Mouse (Mus musculus) ES-E14 (cell line): ENCODE measurements around the gene Palmd. TPM values are rescaled to one million over a fixed set of nuclear protein-coding genes. Genes with fewer than 3 reads are reported as not detected.

Experiments
- DNase-seq: peaks from one replicate; pipeline ENCODE4 v3.0.0-alpha.2; 2013; ENCODE audit warnings: low read depth, low spot score
- H3K27ac ChIP-seq: 2 replicates; pipeline ENCODE4 v1.5.1; 2012; ENCODE audit warnings: low read depth, mild to moderate bottlenecking, low read length, moderate library complexity, mixed read lengths; ENCODE audit not compliant: poor library complexity, insufficient read depth, severe bottlenecking
- H3K36me3 ChIP-seq: 2 replicates; pipeline ENCODE4 v1.6.1; 2012; ENCODE audit warnings: mild to moderate bottlenecking, low read length, moderate library complexity, mixed read lengths; ENCODE audit not compliant: control insufficient read depth, poor library complexity, insufficient read depth, severe bottlenecking
- H3K4me1 ChIP-seq, 2 experiments: fragments of 150-350 bp in 1 of 2; sonication (generic) in 1 of 2; 2 replicates each; pipeline ENCODE4 v1.6.1; 2012; ENCODE audit warnings: low read length in 2 of 2, mild to moderate bottlenecking in 1 of 2, mixed read lengths in 1 of 2; ENCODE audit not compliant: control insufficient read depth in 2 of 2, insufficient read depth in 2 of 2, poor library complexity in 1 of 2
- H3K4me3 ChIP-seq, 2 experiments: fragments of 150-350 bp in 1 of 2; sonication (generic) in 1 of 2; 2 replicates each; pipeline ENCODE4 v1.5.1; 2012; ENCODE audit warnings: low read length in 2 of 2, low read depth in 1 of 2, mild to moderate bottlenecking in 1 of 2, mixed read lengths in 1 of 2; ENCODE audit not compliant: insufficient read depth in 1 of 2, poor library complexity in 1 of 2, severe bottlenecking in 1 of 2
- H3K9ac ChIP-seq: 2 replicates; pipeline ENCODE4 v1.6.1; 2012; ENCODE audit warnings: low read depth, mild to moderate bottlenecking, low read length, mixed read lengths; ENCODE audit not compliant: poor library complexity, insufficient read depth, severe bottlenecking
- H3K9me3 ChIP-seq: fragments of 150-350 bp; sonication (generic); 2 replicates; pipeline ENCODE4 v1.6.1; 2012; ENCODE audit warnings: low read depth, mild to moderate bottlenecking, low read length; ENCODE audit not compliant: control insufficient read depth, insufficient read depth
- CHD2 ChIP-seq: IDR thresholded peaks from 2 replicates; pipeline ENCODE4 v1.6.1; 2014; ENCODE audit warnings: mild to moderate bottlenecking, low read depth, low read length, inconsistent platforms
- HCFC1 ChIP-seq: IDR thresholded peaks from 2 replicates; pipeline ENCODE4 v1.6.1; 2012; ENCODE audit warnings: low read length, inconsistent platforms, borderline replicate concordance; ENCODE audit not compliant: insufficient read depth
- MAFK ChIP-seq: IDR thresholded peaks from 2 replicates; pipeline ENCODE4 v1.6.1; 2014; ENCODE audit warnings: mild to moderate bottlenecking, low read depth, low read length, inconsistent platforms; ENCODE audit not compliant: insufficient read depth
- ZC3H11A ChIP-seq: IDR thresholded peaks from 2 replicates; pipeline ENCODE4 v1.6.1; 2012; ENCODE audit warnings: low read depth, mild to moderate bottlenecking, inconsistent platforms, low read length, borderline replicate concordance
- ZNF384 ChIP-seq: IDR thresholded peaks from 2 replicates; pipeline ENCODE4 v1.6.1; 2012; ENCODE audit warnings: low read depth, low read length, inconsistent platforms
- in situ Hi-C, 2 experiments: fragments of 600-800 bp; cut with MboI; formaldehyde crosslinking; loops; one replicate each; pipeline ENCODE4 v1.15.1; 2025; ENCODE audit warnings: low sequenced_read_pairs in 2 of 2, inconsistent platforms in 1 of 2; ENCODE audit not compliant: unreplicated experiment in 2 of 2
- total RNA-seq: library from RNA; depleted of rRNA; stranded (reverse); fragments of 300-350 nt; gene quantifications from 2 replicates; pipeline ENCODE4 v1.2.3, GENCODE M21; 2012; rRNA removed

Palmd gene
- 0.05 and 0.09 TPM in 2 replicates for total RNA-seq

DNA sequence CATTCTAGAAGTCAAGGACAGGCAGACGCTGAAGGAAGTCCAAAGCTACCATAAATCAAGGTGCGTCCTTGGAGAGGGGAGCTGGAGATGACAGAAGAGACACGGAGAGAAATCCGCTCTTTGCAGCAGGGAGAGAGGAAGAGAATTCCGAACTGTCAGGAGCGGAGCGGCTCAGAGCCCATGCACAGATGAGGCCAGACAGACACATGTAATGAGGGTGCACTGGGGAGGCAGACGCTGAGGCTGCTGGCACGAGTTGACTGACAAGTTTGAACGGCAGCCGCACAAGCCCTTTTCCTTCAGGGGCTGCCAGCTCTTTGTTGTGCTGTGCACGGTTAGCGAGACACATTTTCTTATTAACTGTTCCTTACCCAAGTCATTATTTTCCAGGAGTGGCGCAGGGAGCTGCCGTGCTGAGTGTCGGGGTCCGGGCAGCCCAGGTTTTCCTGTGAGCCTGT is at the start of gene Palmd:
Gene Palmd (minus strand): TSS at position 448 of the 458 bp plus-strand sequence.
- no peak within 1 kb of the TSS for H3K27ac ChIP-seq
- H3K4me3 ChIP-seq, result peak within 1 kb of the TSS; percentile 36 to 60; a peak in 3 of 4 replicates
- DNase-seq, result no peak
- in situ Hi-C loops, result no loop called here
- no peak within 1 kb of the TSS for H3K9ac ChIP-seq
- H3K4me1 ChIP-seq, result no peaks in the 10 kb centered on the region
- no peaks in the 10 kb centered on the region for H3K9me3 ChIP-seq
- no peak for TF ChIP-seq MAFK
- TF ChIP-seq ZC3H11A, result no peak
- no peak for TF ChIP-seq ZNF384
- TF ChIP-seq CHD2, result no peak
- no peak for TF ChIP-seq HCFC1
- no peaks in the 10 kb centered on the region for H3K36me3 ChIP-seq

DNA sequence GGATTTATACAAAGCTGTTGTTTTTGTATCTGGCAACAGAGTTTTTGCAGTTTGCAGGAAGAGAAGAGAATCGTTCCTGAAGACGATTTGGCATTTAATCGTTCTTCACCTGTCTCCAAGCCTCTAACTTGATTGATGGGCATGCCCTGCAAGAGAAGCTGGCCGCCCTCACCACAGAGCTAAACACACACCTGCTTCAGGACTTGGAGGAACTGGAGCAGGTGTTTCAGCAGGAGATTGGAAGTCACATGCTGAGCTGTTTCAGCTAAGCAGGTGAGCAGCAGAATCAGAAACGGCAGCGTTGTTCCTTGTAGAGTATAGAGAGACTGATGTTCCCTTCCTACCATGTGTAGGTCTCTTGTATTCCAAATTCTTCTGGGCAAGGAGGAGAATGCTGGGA is 41.4 kb upstream of the Palmd start:
- H3K27ac ChIP-seq, result no peak overlapping the region
- H3K9me3 ChIP-seq, result no peaks in the 10 kb centered on the region
- DNase-seq, result no peak
- no peak for TF ChIP-seq CHD2
- TF ChIP-seq HCFC1, result no peak
- no peak for TF ChIP-seq ZC3H11A
- TF ChIP-seq MAFK, result no peak
- no peak for TF ChIP-seq ZNF384
- no peaks in the 10 kb centered on the region for H3K4me1 ChIP-seq
- no peaks in the 10 kb centered on the region for H3K36me3 ChIP-seq
- in situ Hi-C loops, result no loop called here
- no peak overlapping the region for H3K4me3 ChIP-seq
- H3K9ac ChIP-seq, result no peak overlapping the region

DNA sequence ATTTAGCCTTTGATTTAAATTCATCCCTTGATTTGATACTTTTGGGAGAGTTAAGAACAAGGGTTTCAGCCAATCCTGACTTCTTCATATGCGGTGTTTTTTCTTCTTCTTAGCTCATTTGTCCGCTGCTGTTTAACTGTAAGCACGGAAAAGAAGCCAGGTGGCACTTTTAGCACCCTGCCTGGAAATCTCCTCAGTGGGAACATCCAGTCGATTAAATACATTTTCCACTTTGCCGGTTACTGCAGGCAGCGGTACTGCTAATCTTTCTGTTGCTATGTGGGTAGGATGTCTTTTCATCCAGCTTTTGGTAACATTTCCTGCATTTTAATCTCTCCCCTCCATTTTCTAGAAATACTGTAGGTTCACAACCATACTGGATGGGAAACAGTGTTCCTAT is 38.6 kb upstream of the Palmd start:
- Histone ChIP-seq H3K4me3 (no peak overlapping the region), H3K9ac (no peak overlapping the region), H3K9me3 (no peaks in the 10 kb centered on the region), H3K27ac (no peak overlapping the region), H3K4me1 (peaks cover 0 to 2% of the 10 kb centered on the region in 2 experiments; a peak in 1 of 4 replicates), H3K36me3 (no peaks in the 10 kb centered on the region)
- in situ Hi-C loops, result no loop called here
- no peak for TF ChIP-seq ZNF384
- no peak for TF ChIP-seq HCFC1
- TF ChIP-seq MAFK, result no peak
- no peak for TF ChIP-seq ZC3H11A
- no peak for DNase-seq

DNA sequence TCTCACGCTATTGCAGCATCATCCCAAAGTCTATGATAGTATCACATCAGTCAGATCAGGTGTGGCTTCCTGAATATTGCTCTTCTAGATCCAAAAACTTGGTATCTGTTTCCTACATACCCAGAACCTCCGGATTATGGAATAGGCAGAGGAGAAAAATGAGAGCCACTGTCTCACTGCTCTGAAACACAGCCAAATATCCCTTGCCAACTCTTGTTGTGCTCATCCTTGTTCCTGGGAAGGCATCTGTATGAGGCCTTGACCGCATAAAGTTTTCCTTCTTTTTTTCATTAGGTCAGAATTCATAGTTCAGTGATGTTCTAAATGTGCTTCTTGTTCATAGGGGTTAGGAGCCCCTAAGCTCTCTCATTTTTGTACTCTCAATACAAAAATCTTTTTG is 37.8 kb upstream of the Palmd start:
- Histone ChIP-seq H3K4me3 (no peak overlapping the region), H3K4me1 (peaks cover 0 to 2% of the 10 kb centered on the region in 2 experiments; a peak in 1 of 4 replicates), H3K27ac (no peak overlapping the region), H3K9ac (no peak overlapping the region), H3K36me3 (no peaks in the 10 kb centered on the region), H3K9me3 (no peaks in the 10 kb centered on the region)
- in situ Hi-C loops, result no loop called here
- no peak for DNase-seq
- TF ChIP-seq HCFC1 (no peak), CHD2 (no peak), ZNF384 (no peak), ZC3H11A (no peak), MAFK (no peak)

DNA sequence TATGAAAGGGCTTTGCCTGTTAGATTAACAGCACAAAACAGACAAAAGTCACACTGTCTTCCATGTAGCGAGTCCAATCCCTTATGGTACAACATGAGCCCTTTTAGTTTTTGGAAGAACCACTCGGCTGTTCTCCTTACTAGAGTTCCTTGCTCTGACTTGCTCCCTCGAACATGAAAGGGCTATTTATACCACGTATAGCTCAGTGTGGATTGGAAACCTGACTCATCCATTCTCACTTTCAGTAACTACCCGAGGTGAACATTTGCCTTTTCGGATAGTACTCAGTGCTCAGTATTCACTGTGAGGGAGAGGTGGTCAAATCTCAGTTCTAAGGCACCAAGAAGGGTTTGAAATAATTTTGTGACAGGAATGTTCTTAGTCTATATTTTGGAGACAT is 34.6 kb upstream of the Palmd start:
- no peaks in the 10 kb centered on the region for H3K36me3 ChIP-seq
- DNase-seq, result no peak
- no peak overlapping the region for H3K27ac ChIP-seq
- H3K9ac ChIP-seq, result no peak overlapping the region
- H3K4me3 ChIP-seq, result no peak overlapping the region
- in situ Hi-C loops, result no loop called here
- H3K4me1 ChIP-seq, result peaks cover 0 to 2% of the 10 kb centered on the region in 2 experiments; a peak in 1 of 4 replicates
- TF ChIP-seq MAFK (no peak), HCFC1 (no peak)
- H3K9me3 ChIP-seq, result no peaks in the 10 kb centered on the region
